Mouse (Mus musculus) thymus, adult 18-20 months (tissue): ENCODE measurements around the gene Plagl1.
"Not testable (repeated sequence)": the region's sequence is repeated elsewhere in the genome, so short reads cannot be mapped to it uniquely, and the experiment has no call there.

Experiments
- DNase-seq, 2 experiments: peaks; one replicate each; pipeline ENCODE4 v3.0.0; 2022; ENCODE audit warnings: mixed read lengths in 2 of 2

Gene Plagl1

GRCm38 (mm10) chr10:13060021-13060668, at the start of gene Plagl1:
Plagl1 (plus strand) TSS chr10:13060504.
- DNase-seq: no peak

- no peak for DNase-seq
These were observed 46.3 kb upstream of the Plagl1 start for GRCm38 (mm10) chr10:13014026-13014425.

DNA sequence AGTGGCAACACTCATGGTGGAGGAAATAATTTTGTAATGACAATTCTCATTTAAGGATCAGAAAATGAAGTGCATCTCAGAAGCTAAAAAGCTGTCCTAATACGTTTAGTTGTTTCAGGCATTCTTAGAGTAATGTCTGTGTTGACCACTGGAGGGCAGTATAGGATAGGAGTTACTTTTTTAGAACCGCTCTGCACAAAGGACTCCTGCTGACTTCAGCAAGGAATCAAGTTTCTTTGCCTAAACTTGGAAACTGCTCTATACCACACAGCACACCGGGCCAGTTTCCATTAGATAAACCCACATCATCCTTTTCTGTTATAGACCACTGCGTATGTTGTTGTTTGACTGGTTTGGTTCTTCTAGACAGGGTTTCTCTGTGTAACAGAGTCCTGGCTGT, 43.7 kb upstream of the Plagl1 start:
- DNase-seq: no peak

DNA sequence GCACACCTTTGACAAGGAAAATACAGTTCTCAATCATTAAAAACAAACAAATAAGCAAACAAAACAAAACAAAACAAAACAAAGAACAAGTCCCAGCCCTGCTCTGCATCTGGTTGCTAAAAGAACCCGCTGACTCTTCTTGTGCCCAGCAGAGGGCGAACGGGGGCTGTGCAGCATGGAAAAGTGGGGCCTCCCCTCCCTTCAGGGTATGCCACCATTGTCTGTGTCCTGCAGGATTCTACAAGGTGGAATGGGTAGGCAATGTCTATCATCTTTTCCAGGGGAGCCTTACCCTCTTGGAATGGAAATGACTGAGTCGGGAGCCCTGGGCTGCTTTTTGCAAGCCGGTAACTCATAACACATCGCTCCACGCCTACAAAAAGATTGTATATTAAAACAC, 41.8 kb upstream of the Plagl1 start:
- no peak for DNase-seq

GRCm38 (mm10) chr10:13019026-13019425, 41.3 kb upstream of the Plagl1 start:
- no peak for DNase-seq

- no peak for DNase-seq
These were observed 38.2 kb upstream of the Plagl1 start for GRCm38 (mm10) chr10:13022103-13022502.

- DNase-seq: not testable (repeated sequence)
These were observed 36.3 kb upstream of the Plagl1 start for GRCm38 (mm10) chr10:13023985-13024384.

DNA sequence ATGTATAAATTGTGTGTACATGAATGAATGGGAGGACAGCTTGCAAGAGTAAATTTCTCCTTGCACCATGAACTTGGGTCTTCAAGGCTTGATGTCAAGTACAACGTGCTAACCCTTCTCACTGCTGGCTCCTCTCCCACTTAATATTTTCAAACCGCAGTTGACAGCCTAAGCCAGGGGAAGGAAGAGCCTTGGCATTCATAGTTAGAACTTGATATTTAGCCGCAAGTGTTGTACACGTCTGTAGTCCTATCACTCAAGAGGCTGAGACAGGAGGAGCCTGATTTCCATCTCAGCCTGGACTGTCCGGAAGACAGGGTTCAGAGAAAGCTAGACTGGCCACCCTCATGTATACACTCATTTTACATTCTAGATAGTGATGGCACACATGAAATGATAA, 32.6 kb upstream of the Plagl1 start:
- no peak for DNase-seq

GRCm38 (mm10) chr10:13028215-13028614, 32.1 kb upstream of the Plagl1 start:
- DNase-seq: no peak

- DNase-seq: no peak
These were observed 30.9 kb upstream of the Plagl1 start for GRCm38 (mm10) chr10:13029416-13029815.

DNA sequence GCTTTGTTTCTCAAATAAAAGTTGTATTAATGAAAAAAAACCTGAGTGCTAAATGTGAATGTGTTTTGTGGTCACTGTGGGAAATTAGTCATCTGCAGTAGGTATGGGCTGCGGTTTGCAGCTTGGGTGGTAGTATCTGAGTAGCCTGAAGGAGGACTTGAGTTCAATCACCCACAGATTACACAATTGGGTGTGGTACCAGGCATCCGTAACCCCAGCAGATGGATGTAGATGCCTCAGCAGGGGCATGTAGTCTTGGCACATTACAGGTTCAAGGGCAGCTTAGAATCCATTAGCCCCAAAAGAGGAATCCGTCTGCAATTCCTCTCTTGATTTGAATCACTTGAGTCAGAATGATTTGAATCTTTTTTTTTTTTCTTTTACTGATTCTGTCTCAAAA, 25.0 kb upstream of the Plagl1 start:
- DNase-seq: no peak

DNA sequence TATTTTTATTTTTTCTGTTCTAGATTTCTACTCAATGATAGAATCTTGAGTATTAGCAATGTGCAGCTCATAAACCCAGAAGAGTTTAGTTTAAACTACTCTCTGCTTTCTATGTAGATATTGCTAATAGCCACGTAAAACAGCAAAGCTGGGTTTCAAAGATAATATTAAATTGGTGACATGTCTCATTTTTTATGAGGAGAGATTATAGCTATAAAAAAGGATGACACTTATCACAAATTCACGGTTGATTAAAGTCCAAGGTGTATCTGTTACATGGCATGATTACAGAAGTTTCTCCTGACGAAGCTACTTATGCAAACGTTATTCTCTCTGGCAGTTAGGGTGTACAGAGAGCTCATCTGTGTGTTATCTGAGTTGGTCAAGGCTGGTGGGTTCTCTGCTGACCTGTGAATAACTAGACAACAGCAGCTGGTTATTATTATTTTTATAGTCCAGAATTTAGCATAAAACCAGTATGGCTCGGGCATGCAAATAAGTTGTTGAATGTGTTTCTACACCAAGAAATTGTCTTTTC, 20.6 kb upstream of the Plagl1 start:
- no peak for DNase-seq

DNA sequence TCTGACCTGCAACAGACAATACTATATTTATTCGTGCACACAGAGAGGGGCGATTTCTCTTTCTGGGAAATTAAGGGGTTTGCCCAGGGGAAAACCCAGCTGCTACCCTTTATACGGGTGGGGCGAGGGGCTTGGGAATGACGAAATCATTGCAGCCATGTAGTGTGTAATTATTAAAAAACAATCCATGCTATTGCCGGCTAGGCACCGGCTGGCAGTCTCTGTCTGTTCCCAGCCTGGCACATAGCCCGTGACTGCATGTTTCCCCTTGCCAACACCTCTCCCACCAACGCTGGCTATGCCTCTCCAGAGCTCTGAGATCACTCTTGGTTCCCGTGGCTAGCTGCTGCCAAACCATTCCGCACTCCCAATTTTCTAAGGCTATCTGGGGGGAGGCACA, 15.6 kb upstream of the Plagl1 start:
- DNase-seq: no peak

DNA sequence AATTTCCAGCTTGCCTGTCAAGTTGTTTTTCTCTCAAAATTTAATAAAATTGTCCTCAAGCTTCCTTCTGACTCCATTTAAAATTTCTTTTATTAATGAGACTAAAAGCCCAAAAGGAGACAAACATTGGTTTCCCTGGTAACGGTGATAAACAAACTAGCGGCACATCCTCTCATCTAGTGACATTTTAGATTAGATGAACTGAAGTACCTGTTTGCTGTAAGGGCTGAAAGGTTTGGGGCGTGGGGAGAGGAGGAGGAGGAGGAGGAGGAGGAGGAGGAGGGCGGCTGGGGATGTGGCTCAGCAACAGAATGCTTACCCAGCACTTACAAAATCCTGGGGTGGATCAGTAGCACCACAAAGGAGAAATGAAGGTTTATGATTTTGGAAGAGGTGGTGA, 12.5 kb upstream of the Plagl1 start:
- DNase-seq: no peak

DNA sequence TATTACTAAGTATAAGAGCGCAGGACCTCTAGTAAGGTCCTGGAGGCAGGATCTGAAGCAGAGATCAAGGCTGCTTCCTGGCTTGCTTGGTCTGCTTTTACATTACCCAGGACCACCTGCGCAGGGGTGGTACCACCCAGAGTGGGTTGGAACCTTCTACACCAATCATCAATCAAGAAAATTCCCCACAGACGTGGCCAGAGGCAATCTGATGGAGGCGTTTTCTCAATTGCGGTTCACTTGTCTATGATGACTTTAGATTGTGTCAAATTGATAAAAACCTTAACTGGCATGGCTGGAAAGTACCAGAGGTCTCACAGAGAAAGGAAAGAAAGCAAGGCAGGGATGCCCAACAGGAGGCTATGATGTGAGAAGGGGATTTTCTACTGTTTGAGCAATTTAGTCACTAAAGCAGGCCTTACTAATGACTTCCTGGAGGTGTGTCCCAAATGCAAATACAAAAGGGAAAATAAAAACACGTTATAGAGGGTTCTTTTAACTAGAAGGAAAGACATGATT, 3.4 kb upstream of the Plagl1 start:
- DNase-seq: no peak

DNA sequence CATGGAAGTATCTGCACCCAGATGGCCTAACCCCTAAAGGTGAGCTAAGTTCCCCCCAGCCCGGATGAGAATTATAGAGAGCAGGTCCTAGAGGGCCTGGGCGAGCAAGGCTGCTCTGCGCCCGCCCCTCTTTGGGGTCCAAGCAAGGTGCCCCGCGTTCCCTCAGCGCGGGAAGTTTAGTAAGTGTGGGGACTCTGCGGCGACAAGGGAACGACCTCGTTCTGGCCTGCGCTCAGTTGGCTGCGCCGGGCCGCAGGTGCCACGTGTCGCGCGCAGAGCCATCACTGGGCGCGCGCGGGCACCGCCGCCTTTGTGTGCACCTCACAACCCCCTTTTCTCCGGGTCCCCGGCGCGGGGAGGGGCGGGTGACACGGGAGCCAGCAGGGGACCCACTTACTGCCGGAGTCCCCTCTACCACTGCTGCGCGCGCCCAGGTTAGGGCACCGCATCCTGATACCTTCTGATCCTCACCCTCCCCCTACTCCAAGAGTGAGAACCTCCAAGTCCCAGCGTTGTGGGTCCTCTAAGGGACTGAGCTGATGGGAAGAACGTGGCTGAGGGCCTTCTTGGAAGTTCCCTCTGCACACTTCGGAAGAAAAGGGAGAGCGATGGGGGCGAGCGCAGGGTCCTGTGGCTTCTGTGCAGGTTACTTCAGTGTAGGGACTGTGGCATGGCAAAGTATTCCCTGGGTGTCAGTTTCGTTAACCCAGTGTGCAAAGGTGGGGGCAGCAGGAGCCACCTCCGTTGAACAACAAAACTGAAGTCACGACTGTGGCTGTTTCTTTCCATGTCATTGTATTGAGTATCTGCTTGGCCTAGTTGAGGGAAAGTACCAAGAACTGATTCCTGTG, 742 bp downstream of the Plagl1 start:
- DNase-seq: no peak

DNA sequence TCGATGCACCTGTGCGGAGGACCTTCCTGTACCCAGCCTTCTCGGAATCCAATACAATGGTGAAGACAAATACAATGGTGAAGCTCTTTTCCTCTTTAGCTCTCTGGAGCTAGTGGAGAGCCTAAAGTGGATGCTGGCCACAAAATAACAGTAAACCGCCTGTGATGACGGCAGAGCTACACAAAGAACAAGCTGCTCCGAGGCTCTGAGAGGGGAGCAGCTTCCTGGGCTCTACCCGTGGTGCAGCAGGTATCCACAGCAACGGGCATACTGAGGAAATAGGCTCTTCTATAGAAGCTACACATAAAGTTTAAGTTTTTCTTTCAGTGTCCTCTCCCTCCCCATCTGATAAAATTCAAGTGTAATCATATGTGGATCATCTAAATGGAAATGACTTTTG, 2.1 kb downstream of the Plagl1 start:
- no peak for DNase-seq

GRCm38 (mm10) chr10:13063457-13063856, 3.2 kb downstream of the Plagl1 start:
- no peak for DNase-seq

GRCm38 (mm10) chr10:13065129-13065752, 4.9 kb downstream of the Plagl1 start:
- no peak for DNase-seq

DNA sequence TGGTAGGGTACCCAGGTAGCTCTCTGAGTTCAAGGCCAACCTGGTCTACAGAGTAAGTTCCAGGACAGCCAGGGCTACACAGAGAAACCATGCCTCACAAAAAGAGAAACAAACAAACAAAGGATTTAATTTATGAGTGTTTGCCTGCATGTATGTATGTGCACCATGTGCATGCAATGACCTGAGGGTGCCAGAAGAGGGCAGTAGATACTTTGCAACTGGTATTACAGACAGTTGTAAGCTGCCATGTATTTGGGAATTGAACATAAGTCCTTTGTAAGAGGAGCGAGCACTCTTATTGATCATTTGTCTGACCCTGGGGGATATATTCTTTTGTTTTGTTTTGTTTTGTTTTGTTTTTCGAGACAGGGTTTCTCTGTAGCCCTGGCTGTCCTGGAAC, 10.7 kb downstream of the Plagl1 start:
- no peak for DNase-seq

GRCm38 (mm10) chr10:13076807-13077532, 16.7 kb downstream of the Plagl1 start:
- DNase-seq: no peak

GRCm38 (mm10) chr10:13082459-13082858, 22.2 kb downstream of the Plagl1 start:
- DNase-seq: no peak
